Mouse (Mus musculus) kidney, embryonic 14.5 days (tissue): ENCODE measurements around the gene B3galt6. TPM values are rescaled to one million over a fixed set of nuclear protein-coding genes. Genes with fewer than 3 reads are reported as not detected.

Source experiments
- ATAC-seq: fragments of 200-750 bp; cut with Nextera tagmentation; 2 replicates; pipeline ENCODE4 v1.8.0; 2017; ENCODE audit warnings: moderate number of reproducible peaks, mild to moderate bottlenecking, moderate TSS enrichment, moderate library complexity; ENCODE audit not compliant: low FRiP score, low TSS enrichment
- H3K27ac ChIP-seq: fragments of 300-500 bp; sonication (generic); 2 replicates; pipeline ENCODE4 v1.5.1; 2014; ENCODE audit warnings: low read depth, mild to moderate bottlenecking, low read length, moderate library complexity, mixed read lengths
- H3K27me3 ChIP-seq: fragments of 300-500 bp; sonication (generic); 2 replicates; pipeline ENCODE4 v1.6.1; 2014; ENCODE audit warnings: mild to moderate bottlenecking, low read length; ENCODE audit not compliant: control insufficient read depth, insufficient read depth
- H3K36me3 ChIP-seq: fragments of 300-500 bp; sonication (generic); 2 replicates; pipeline ENCODE4 v1.6.1; 2014; ENCODE audit warnings: low read length, mixed read lengths; ENCODE audit not compliant: control insufficient read depth, insufficient read depth
- H3K4me1 ChIP-seq: fragments of 300-500 bp; sonication (generic); 2 replicates; pipeline ENCODE4 v1.6.1; 2014; ENCODE audit warnings: low read length, mixed read lengths; ENCODE audit not compliant: control insufficient read depth, insufficient read depth
- H3K4me2 ChIP-seq: fragments of 300-500 bp; sonication (generic); replicated peaks from 2 replicates; pipeline ENCODE4 v1.6.1; 2014; ENCODE audit warnings: low read depth, mild to moderate bottlenecking, low read length
- H3K4me3 ChIP-seq: fragments of 300-500 bp; sonication (generic); 2 replicates; pipeline ENCODE4 v1.5.1; 2014; ENCODE audit warnings: mild to moderate bottlenecking, low read length
- H3K9ac ChIP-seq: fragments of 300-500 bp; sonication (generic); 2 replicates; pipeline ENCODE4 v1.6.1; 2014; ENCODE audit warnings: low read depth, mild to moderate bottlenecking, low read length, moderate library complexity
- H3K9me3 ChIP-seq: fragments of 300-500 bp; sonication (generic); 2 replicates; pipeline ENCODE4 v1.6.1; 2016; ENCODE audit warnings: low read length; ENCODE audit not compliant: control insufficient read depth
- WGBS: fragments of 180-500 bp; shearing (Covaris S2); extraction: QIAGEN DNeasy Blood & Tissue Kit; methylation state at CpG from one replicate; pipeline ENCODE4 v1.1.7; 2014; 5-methylcytosine and 5-hydroxymethylcytosine counted together
- polyA plus RNA-seq: library from polyadenylated mRNA; unstranded; fragments of >200 nt; fragmentation: Nextera tagmentation; extraction: Ambion mirVana; gene quantifications from 2 replicates; pipeline ENCODE4 v1.2.1, GENCODE M21; 2014

The B3galt6 gene
- polyA plus RNA-seq, 1 experiment from 2014 or later: 20.8 TPM

- H3K27me3 ChIP-seq: no peaks in the 10 kb centered on the region
- no peak overlapping the region for H3K4me3 ChIP-seq
- ATAC-seq: no peak
- no peak overlapping the region for H3K9ac ChIP-seq
- H3K4me2 ChIP-seq: no peak overlapping the region
- no peak overlapping the region for H3K27ac ChIP-seq
- WGBS: 96% methylated on average over 4 of the region's 4 CpGs
- no peaks in the 10 kb centered on the region for H3K9me3 ChIP-seq
- H3K4me1 ChIP-seq: no peaks in the 10 kb centered on the region
- peaks cover 81% of the 10 kb centered on the region for H3K36me3 ChIP-seq
Observed at GRCm38 (mm10) chr4:156008369-156008768, 15.9 kb upstream of the B3galt6 start.

DNA sequence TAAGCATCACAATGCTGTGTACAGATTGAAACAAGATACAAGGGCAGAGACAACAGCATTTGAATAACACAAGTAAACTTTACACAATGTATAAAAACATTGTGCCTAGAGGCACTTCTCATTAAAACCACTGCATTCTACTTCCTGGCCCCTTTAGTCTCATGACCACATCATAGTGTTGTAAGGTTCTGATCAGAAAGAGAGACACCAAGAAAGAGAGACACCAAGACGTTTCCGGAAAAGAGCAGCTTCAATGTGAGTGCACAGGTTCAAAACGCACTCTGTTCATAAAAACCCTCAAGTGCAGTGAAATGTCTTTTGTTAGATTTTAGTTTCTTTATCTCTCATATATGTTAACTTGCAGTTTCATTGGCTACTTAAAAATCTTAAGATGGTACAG is 11.7 kb upstream of the B3galt6 start:
- H3K27me3 ChIP-seq: no peaks in the 10 kb centered on the region
- H3K36me3 ChIP-seq: peaks cover 91% of the 10 kb centered on the region
- no peak overlapping the region for H3K4me3 ChIP-seq
- no peak overlapping the region for H3K9ac ChIP-seq
- 95% methylated on average over 3 of the region's 3 CpGs for WGBS
- ATAC-seq: no peak
- H3K27ac ChIP-seq: no peak overlapping the region
- H3K4me2 ChIP-seq: no peak overlapping the region
- H3K4me1 ChIP-seq: no peaks in the 10 kb centered on the region
- no peaks in the 10 kb centered on the region for H3K9me3 ChIP-seq

GRCm38 (mm10) chr4:155993606-155994005 is 1.2 kb upstream of the B3galt6 start:
- no peak for ATAC-seq
- 4% methylated on average over 15 of the region's 15 CpGs for WGBS
- Histone ChIP-seq H3K27ac (peak overlapping the region; percentile 78; the same call in 1 of the 2 replicates), H3K9me3 (no peaks in the 10 kb centered on the region), H3K4me1 (peaks cover 19% of the 10 kb centered on the region), H3K4me2 (peak overlapping the region; percentile 81), H3K36me3 (peaks cover 35% of the 10 kb centered on the region), H3K9ac (peak overlapping the region; percentile 90), H3K27me3 (no peaks in the 10 kb centered on the region), H3K4me3 (peak overlapping the region; percentile 95)

GRCm38 (mm10) chr4:155992906-155993547 is 578 bp upstream of the B3galt6 start:
- Histone ChIP-seq H3K36me3 (peaks cover 29% of the 10 kb centered on the region), H3K9me3 (no peaks in the 10 kb centered on the region), H3K27me3 (no peaks in the 10 kb centered on the region), H3K4me2 (peak overlapping the region; percentile 81), H3K4me3 (peak overlapping the region; percentile 95), H3K4me1 (peaks cover 19% of the 10 kb centered on the region), H3K27ac (peak overlapping the region; percentile 78), H3K9ac (peak overlapping the region; percentile 90)
- under 1% methylated on average over 60 of the region's 70 CpGs for WGBS
- ATAC-seq: peak; percentile 86

DNA sequence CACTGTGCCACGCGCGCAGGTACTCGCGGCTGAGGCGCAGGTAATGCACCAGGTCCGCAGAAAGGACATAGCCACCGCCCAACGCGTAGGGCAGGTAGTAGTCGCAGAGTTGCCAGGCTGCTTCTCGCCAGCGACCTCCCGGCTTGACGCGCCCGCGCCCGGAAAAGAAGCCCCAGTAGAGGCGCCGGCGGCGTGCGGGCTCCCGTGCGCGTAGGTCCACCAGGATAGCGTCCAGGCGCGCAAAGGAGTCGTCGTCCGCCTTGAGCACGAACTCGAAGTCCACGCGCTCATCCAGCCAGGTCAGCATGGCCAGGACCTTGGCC is 580 bp downstream of the B3galt6 start:
- 29% methylated on average over 37 of the region's 37 CpGs for WGBS
- H3K4me1 ChIP-seq: peaks cover 19% of the 10 kb centered on the region
- peak overlapping the region; percentile 98 for H3K4me2 ChIP-seq
- no peaks in the 10 kb centered on the region for H3K27me3 ChIP-seq
- H3K4me3 ChIP-seq: peak overlapping the region; percentile 48
- peak; percentile 6 for ATAC-seq
- H3K9ac ChIP-seq: peak overlapping the region; percentile 75
- peaks cover 18% of the 10 kb centered on the region for H3K36me3 ChIP-seq
- H3K9me3 ChIP-seq: no peaks in the 10 kb centered on the region
- H3K27ac ChIP-seq: peak overlapping the region; percentile 92

DNA sequence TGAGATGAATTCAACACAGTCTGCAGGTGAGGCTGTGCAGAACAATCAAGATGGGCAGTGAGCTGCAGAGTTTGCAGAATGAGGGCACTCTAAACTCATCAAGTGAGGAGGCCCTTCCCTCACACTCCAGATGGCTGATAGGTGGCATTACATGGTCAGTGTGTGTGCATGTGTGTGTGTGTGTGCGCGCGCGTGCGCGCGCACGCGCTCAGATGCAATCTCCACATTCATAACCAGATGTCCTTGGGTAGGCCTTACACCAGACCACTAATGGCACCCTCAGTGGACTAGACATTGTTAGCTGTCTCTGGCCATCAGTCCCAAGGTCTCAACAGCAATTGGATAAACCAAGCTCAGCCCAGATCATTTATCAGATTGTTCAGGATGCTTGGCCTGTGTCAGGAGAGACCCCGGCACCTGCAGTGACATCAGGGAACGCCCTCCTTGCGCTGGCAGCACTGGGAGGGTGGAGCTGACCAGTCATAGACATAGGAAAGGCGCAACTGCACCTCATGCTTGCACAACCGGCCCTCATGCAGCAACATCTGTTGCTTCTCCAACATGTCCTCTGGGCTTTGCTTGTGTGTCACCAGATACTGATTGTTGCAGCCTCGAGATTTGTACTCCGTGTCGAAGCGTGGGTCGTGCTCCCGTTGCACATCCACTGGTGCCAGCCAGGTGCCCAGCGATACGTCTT is 1.1 kb downstream of the B3galt6 start:
- 90% methylated on average over 22 of the region's 22 CpGs for WGBS
- Histone ChIP-seq H3K4me1 (peaks cover 19% of the 10 kb centered on the region), H3K4me2 (peak overlapping the region; percentile 98), H3K27me3 (no peaks in the 10 kb centered on the region), H3K4me3 (peak overlapping the region; percentile 48), H3K27ac (peak overlapping the region; percentile 92; the same call in 1 of the 2 replicates), H3K36me3 (peaks cover 13% of the 10 kb centered on the region), H3K9me3 (no peaks in the 10 kb centered on the region), H3K9ac (peak overlapping the region; percentile 75)
- ATAC-seq: no peak

DNA sequence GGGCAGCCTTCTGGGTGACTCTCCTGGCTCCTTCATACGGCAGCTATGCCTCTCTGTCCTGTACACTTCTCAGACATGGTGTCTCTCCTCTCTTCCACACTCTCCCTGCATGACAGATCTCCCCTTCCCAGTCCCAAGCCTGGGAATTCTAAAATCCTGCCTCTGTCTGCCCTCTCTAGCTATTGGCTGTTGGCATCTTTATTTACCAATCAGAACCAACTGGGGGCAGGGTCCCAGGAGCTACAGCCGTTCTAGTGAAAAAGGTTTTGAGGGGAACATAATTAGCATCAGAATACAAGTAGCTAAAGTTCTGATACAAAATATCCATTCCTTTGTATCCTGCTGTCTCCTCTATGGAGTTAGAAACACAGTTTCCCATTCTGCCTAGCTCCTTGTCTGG is 8.7 kb downstream of the B3galt6 start:
- no peaks in the 10 kb centered on the region for H3K9me3 ChIP-seq
- no peak overlapping the region for H3K27ac ChIP-seq
- no peak overlapping the region for H3K4me3 ChIP-seq
- H3K9ac ChIP-seq: no peak overlapping the region
- H3K4me1 ChIP-seq: no peaks in the 10 kb centered on the region
- H3K4me2 ChIP-seq: no peak overlapping the region
- ATAC-seq: no peak
- H3K36me3 ChIP-seq: no peaks in the 10 kb centered on the region
- 8% methylated on average over 2 of the region's 2 CpGs for WGBS
- H3K27me3 ChIP-seq: no peaks in the 10 kb centered on the region

DNA sequence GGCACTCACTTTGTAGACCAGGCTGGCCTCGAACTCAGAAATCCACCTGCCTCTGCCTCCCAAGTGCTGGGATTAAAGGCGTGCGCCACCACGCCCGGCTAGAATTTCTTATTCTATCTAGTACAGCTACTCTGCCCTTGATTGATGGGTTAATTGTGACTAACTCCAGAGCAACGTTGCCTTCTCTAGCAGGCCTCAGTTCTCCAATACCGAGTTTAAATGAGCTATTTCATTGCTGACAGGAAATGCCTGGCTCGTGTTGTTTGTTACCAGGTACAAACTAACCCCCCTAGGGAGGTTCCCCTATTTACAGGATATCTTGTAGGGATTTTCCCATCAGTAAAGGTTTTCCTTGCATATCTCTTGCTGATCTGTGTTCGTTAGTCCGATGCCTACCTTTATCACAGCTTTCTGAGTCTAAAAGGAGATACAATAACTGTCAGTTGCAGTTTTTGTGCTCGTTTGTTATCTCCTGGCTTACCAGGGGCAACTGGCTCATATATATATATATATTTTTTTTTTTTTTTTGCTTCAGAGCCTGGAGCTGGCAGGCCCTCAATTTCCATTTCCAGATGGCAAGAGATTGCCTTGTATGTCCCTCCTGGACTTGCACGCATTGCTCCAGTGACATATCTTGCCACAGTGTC is 10.9 kb downstream of the B3galt6 start:
- 80% methylated on average over 12 of the region's 12 CpGs for WGBS
- no peaks in the 10 kb centered on the region for H3K27me3 ChIP-seq
- no peak overlapping the region for H3K9ac ChIP-seq
- no peak overlapping the region for H3K4me2 ChIP-seq
- H3K27ac ChIP-seq: no peak overlapping the region
- H3K4me3 ChIP-seq: no peak overlapping the region
- no peaks in the 10 kb centered on the region for H3K4me1 ChIP-seq
- no peaks in the 10 kb centered on the region for H3K9me3 ChIP-seq
- ATAC-seq: no peak
- H3K36me3 ChIP-seq: no peaks in the 10 kb centered on the region

GRCm38 (mm10) chr4:155973239-155973638 is 19.2 kb downstream of the B3galt6 start:
- 51% methylated on average over 2 of the region's 2 CpGs for WGBS
- no peak overlapping the region for H3K9ac ChIP-seq

More at GRCm38 (mm10) chr4:155973239-155973638, 19.2 kb downstream of the B3galt6 start:
- H3K9me3 ChIP-seq: no peaks in the 10 kb centered on the region
- no peaks in the 10 kb centered on the region for H3K27me3 ChIP-seq
- H3K4me3 ChIP-seq: no peak overlapping the region
- no peak overlapping the region for H3K4me2 ChIP-seq
- no peaks in the 10 kb centered on the region for H3K36me3 ChIP-seq
- peak; percentile 80 for ATAC-seq
- H3K27ac ChIP-seq: peak overlapping the region; percentile 47; the same call in 1 of the 2 replicates
- peaks cover 32% of the 10 kb centered on the region for H3K4me1 ChIP-seq
